Mouse (Mus musculus): ENCODE results near the gene Gen1.

DNA sequence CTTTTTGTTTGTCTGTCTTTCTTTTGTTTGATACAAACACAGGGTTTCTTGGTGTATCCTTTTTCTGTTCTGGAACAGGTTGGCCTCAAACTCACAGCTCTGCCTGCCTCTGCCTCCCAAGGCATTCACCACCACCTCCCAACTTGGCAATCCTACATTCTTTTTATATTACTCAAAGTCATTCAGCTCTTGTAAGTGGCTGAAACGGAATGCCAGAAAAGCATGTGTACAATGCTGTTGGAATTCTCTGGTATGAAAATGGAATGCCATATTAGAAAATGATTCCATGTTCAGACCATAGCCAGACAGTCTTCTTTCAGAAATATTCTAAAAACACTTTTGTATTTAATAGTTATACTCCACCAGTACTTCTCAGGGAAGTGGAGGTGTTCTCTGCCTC lies 7.6 kb upstream of the Gen1 start:
- TF ChIP-seq POLR2A (IDR thresholded peaks at IDR 0.05; ENCODE audit: insufficient read depth, low read depth, low read length) (no peak), CTCF (IDR thresholded peaks at IDR 0.05; ENCODE audit: insufficient read depth, low read depth, low read length) (no peak)

Measured in olfactory bulb, adult 2 months (tissue).